Comparison of ENCODE assay signal across 8 mouse cellular contexts in the genomic region with DNA sequence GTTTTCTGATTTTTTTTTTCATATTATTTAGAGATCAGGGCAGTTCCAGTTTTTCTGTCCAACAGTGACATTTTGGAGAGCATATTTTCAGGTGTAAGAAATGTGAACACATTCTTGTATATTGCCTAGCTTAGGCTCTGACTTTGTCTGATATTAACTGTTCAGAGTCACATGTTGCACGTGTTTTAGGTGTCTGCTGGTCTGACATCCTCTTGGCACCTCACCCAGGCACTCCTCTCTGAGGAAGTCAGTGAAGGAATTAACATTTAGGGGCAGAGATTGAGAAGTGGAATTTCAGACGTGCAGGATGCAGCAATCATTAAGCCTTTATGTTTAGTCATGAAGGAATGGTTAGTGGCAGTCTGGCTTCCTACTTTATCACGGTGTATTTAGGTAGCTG. TPM values are rescaled to one million over a fixed set of nuclear protein-coding genes. Genes with fewer than 3 reads are reported as not detected.
A peak's percentile ranks its signal among the peaks of the same experiment; 100 is the strongest.
DNase-seq lines count a peak whose midpoint lies in the region; ATAC-seq and TF ChIP-seq lines count a peak whose summit lies in the region.

No protein-coding gene starts in this region.

- DNase-seq in heart, adult 2 months, result no peak
- DNase-seq in ES-E14 (ENCODE audit: low read depth, low spot score), result no peak
- DNase-seq in hindbrain, embryonic 11.5 days (ENCODE audit: low spot score), result no peak
- DNase-seq in natural killer cell, adult 2 months (ENCODE audit: low spot score in 2 of 2), result no peak
- no peak for DNase-seq in B cell, adult 2 months
- no peak for DNase-seq in adrenal gland, adult 18-20 months (ENCODE audit: low spot score in 2 of 2)

- no peak for TF ChIP-seq CTCF in heart, adult 2 months (IDR thresholded peaks at IDR 0.05)

- in situ Hi-C loops in ES-E14 (cut with MboI; ENCODE audit: low sequenced_read_pairs in 2 of 2, unreplicated experiment in 2 of 2), result no loop called here

- peaks cover 4% of the 10 kb centered on the region for H3K4me1 ChIP-seq in heart, embryonic 15.5 days (replicated peaks)
- H3K4me1 ChIP-seq in heart, adult 2 months (ENCODE audit: control insufficient read depth, insufficient read depth, low read length), result peaks cover 2% of the 10 kb centered on the region; the same call in 1 of the 2 replicates
- peaks cover 0 to 2% of the 10 kb centered on the region in 2 experiments; a peak in 1 of 4 replicates for H3K4me1 ChIP-seq in ES-E14 (ENCODE audit: control insufficient read depth in 2 of 2, insufficient read depth in 2 of 2, low read length in 2 of 2, poor library complexity in 1 of 2)
- H3K4me1 ChIP-seq in hindbrain, embryonic 11.5 days (replicated peaks; ENCODE audit: control insufficient read depth, insufficient read depth, low read length), result no peaks in the 10 kb centered on the region

- intact Hi-C loops in heart, adult 2 months (cut with DNase I), result loop anchor here (2.0 to 5.0 kb wide), 2 partner anchors 23 to 323 kb away; a partner anchor contains a TSS

- peak overlapping the region; percentile 96 for H3K4me3 ChIP-seq in heart, embryonic 15.5 days
- no peak overlapping the region for H3K4me3 ChIP-seq in heart, adult 2 months
- H3K4me3 ChIP-seq in ES-E14 (ENCODE audit: insufficient read depth in 1 of 2, low read depth in 1 of 2, low read length in 2 of 2, poor library complexity in 1 of 2, severe bottlenecking in 1 of 2), result peak overlapping the region; percentile 40 to 75; a peak in 3 of 4 replicates
- H3K4me3 ChIP-seq in hindbrain, embryonic 11.5 days (ENCODE audit: low read depth, low read length), result no peak overlapping the region
- H3K4me3 ChIP-seq in macrophage (ENCODE audit: inconsistent target), result peak overlapping the region; percentile 74

- no peak for TF ChIP-seq POLR2A in heart, adult 2 months (IDR thresholded peaks at IDR 0.05; ENCODE audit: insufficient read depth, low read depth, low read length)

- no peak for ATAC-seq in heart, embryonic 15.5 days (replicated peaks; ENCODE audit: insufficient number of reproducible peaks, insufficient read depth, low FRiP score, low read depth)
- no peak for ATAC-seq in hindbrain, embryonic 11.5 days (ENCODE audit: low FRiP score)

- H3K4me2 ChIP-seq in heart, embryonic 15.5 days, result peak overlapping the region; percentile 73
- peak overlapping the region; percentile 29; the same call in 1 of the 2 replicates for H3K4me2 ChIP-seq in hindbrain, embryonic 11.5 days (replicated peaks; ENCODE audit: low read depth, low read length)

- H3K36me3 ChIP-seq in heart, embryonic 15.5 days, result peaks cover 14% of the 10 kb centered on the region
- H3K36me3 ChIP-seq in heart, adult 2 months (ENCODE audit: control insufficient read depth, insufficient read depth, low read length), result peaks cover 3% of the 10 kb centered on the region; the same call in 1 of the 2 replicates
- H3K36me3 ChIP-seq in ES-E14 (ENCODE audit: control insufficient read depth, insufficient read depth, low read length, poor library complexity, severe bottlenecking) (peaks cover 8% of the 10 kb centered on the region), macrophage (ENCODE audit: inconsistent target) (peaks cover 16% of the 10 kb centered on the region)
- H3K36me3 ChIP-seq in hindbrain, embryonic 11.5 days (ENCODE audit: control insufficient read depth, insufficient read depth, low read length), result no peaks in the 10 kb centered on the region

- no peak overlapping the region for H3K9ac ChIP-seq in heart, embryonic 15.5 days
- no peak overlapping the region for H3K9ac ChIP-seq in heart, adult 2 months (ENCODE audit: low read depth, low read length)
- H3K9ac ChIP-seq in ES-E14 (ENCODE audit: insufficient read depth, low read depth, low read length, poor library complexity, severe bottlenecking), result no peak overlapping the region
- H3K9ac ChIP-seq in hindbrain, embryonic 11.5 days (ENCODE audit: low read depth, low read length), result no peak overlapping the region

- no peaks in the 10 kb centered on the region for H3K79me2 ChIP-seq in heart, adult 2 months (replicated peaks; ENCODE audit: control insufficient read depth, insufficient read depth, low read length)
- H3K79me2 ChIP-seq in macrophage (ENCODE audit: inconsistent target), result peaks cover 31% of the 10 kb centered on the region

- TF ChIP-seq EP300 in heart, adult 2 months (IDR thresholded peaks at IDR 0.05; ENCODE audit: insufficient read depth, low read depth, low read length), result no peak

- no peaks in the 10 kb centered on the region for H3K27me3 ChIP-seq in heart, embryonic 15.5 days
- H3K27me3 ChIP-seq in heart, adult 2 months (ENCODE audit: control insufficient read depth, insufficient read depth, low read length), result no peaks in the 10 kb centered on the region
- no peaks in the 10 kb centered on the region for H3K27me3 ChIP-seq in hindbrain, embryonic 11.5 days (ENCODE audit: control insufficient read depth, insufficient read depth, low read length)

- H3K9me3 ChIP-seq in heart, embryonic 15.5 days (replicated peaks), result no peaks in the 10 kb centered on the region
- no peaks in the 10 kb centered on the region for H3K9me3 ChIP-seq in ES-E14 (ENCODE audit: control insufficient read depth, insufficient read depth, low read depth, low read length)
- H3K9me3 ChIP-seq in hindbrain, embryonic 11.5 days (ENCODE audit: control insufficient read depth, low read length), result no peaks in the 10 kb centered on the region

- WGBS in heart, embryonic 15.5 days, result 41% methylated on average over 3 of the region's 3 CpGs
- WGBS in heart, adult 2 months, result 25% methylated on average over 3 of the region's 3 CpGs
- 77% methylated on average over 3 of the region's 3 CpGs for WGBS in hindbrain, embryonic 11.5 days
- WGBS in macrophage (ENCODE audit: missing documents), result 22% methylated on average over 3 of the region's 3 CpGs

- no peak overlapping the region for H3K27ac ChIP-seq in heart, embryonic 15.5 days
- H3K27ac ChIP-seq in heart, adult 2 months, result no peak overlapping the region
- no peak overlapping the region for H3K27ac ChIP-seq in ES-E14 (ENCODE audit: insufficient read depth, low read depth, low read length, poor library complexity, severe bottlenecking)
- H3K27ac ChIP-seq in hindbrain, embryonic 11.5 days (ENCODE audit: low read depth, low read length), result no peak overlapping the region
- no peak overlapping the region for H3K27ac ChIP-seq in macrophage

TF ChIP-seq in ES-E14, 5 proteins besides CTCF, POLR2A, EP300 and RAD21:
- TF ChIP-seq CHD2 (IDR thresholded peaks at IDR 0.05; ENCODE audit: low read depth, low read length) (no peak), HCFC1 (IDR thresholded peaks at IDR 0.05; ENCODE audit: borderline replicate concordance, insufficient read depth, low read length) (no peak), ZC3H11A (IDR thresholded peaks at IDR 0.05; ENCODE audit: borderline replicate concordance, low read depth, low read length) (no peak), ZNF384 (IDR thresholded peaks at IDR 0.05; ENCODE audit: low read depth, low read length) (no peak), MAFK (IDR thresholded peaks at IDR 0.05; ENCODE audit: insufficient read depth, low read depth, low read length) (no peak)

RNA-seq across cellular contexts. Expression of a gene that starts 22.8 kb away (rescaled TPM):
- 18.4 and 21.9 TPM in 2 replicates for polyA plus RNA-seq in heart, embryonic 15.5 days (2015; fragmentation: Nextera tagmentation; extraction: Ambion mirVana)
- 1 to 10 TPM; 6.0 to 6.5 TPM for total RNA-seq in heart, adult 2 months (2021)
- polyA plus RNA-seq in heart, adult 2 months (2012; rRNA removed), result 9.7 and 11.3 TPM in 2 replicates
- total RNA-seq in ES-E14 (2012; rRNA removed), result 39.1 and 55.8 TPM in 2 replicates
- 64.5 and 65.1 TPM in 2 replicates for polyA plus RNA-seq in hindbrain, embryonic 11.5 days (2014; fragmentation: Nextera tagmentation; extraction: Ambion mirVana)
- total RNA-seq in macrophage (2018; cell fraction: chromatin; rRNA removed), result 10 to 100 TPM in 5 of 26 experiments, 1 to 10 TPM in 21; 1.5 to 15.2 (median 7.4) TPM
- total RNA-seq in macrophage (2018; cell fraction: cytosol; rRNA removed), result 10 to 100 TPM in 8 of 26 experiments, 1 to 10 TPM in 18; 4.7 to 11.6 (median 9.1) TPM
- 10 to 100 TPM in 6 of 26 experiments, 1 to 10 TPM in 20; 2.4 to 17.2 (median 5.0) TPM for total RNA-seq in macrophage (2018; cell fraction: nucleus; rRNA removed)
- polyA plus RNA-seq in macrophage (2018), result 8.5 to 19.1 TPM (median 17.6 TPM) in 3 replicates
- total RNA-seq in adrenal gland, adult 18-20 months (2021), result 10 to 100 TPM; 16.5 to 27.4 TPM

RNA-seq across cellular contexts. Expression of a gene that starts 23.0 kb away (rescaled TPM):
- polyA plus RNA-seq in heart, embryonic 15.5 days (2015; fragmentation: Nextera tagmentation; extraction: Ambion mirVana), result 9.3 and 10.6 TPM in 2 replicates
- total RNA-seq in heart, adult 2 months (2021), result 1 to 10 TPM; 8.9 to 9.1 TPM
- polyA plus RNA-seq in heart, adult 2 months (2012; rRNA removed), result 5.4 and 8.8 TPM in 2 replicates
- total RNA-seq in ES-E14 (2012; rRNA removed), result 7.3 TPM in 2 replicates
- 19.8 and 20.2 TPM in 2 replicates for polyA plus RNA-seq in hindbrain, embryonic 11.5 days (2014; fragmentation: Nextera tagmentation; extraction: Ambion mirVana)
- total RNA-seq in macrophage (2018; cell fraction: chromatin; rRNA removed), result 10 to 100 TPM in 8 of 26 experiments, 1 to 10 TPM in 16, under 1 TPM in 2; 0.74 to 17.1 (median 5.6) TPM
- total RNA-seq in macrophage (2018; cell fraction: cytosol; rRNA removed), result 10 to 100 TPM in 3 of 26 experiments, 1 to 10 TPM in 23; 3.8 to 10.6 (median 7.9) TPM
- 10 to 100 TPM in 7 of 26 experiments, 1 to 10 TPM in 19; 1.4 to 19.3 (median 6.2) TPM for total RNA-seq in macrophage (2018; cell fraction: nucleus; rRNA removed)
- 5.4 to 13.4 TPM (median 5.9 TPM) in 3 replicates for polyA plus RNA-seq in macrophage (2018)
- 10 to 100 TPM; 10.9 to 20.3 TPM for total RNA-seq in adrenal gland, adult 18-20 months (2021)

RNA-seq across cellular contexts. Expression of a gene that starts 58.7 kb away (rescaled TPM):
- polyA plus RNA-seq in heart, embryonic 15.5 days (2015; fragmentation: Nextera tagmentation; extraction: Ambion mirVana), result 50.4 and 56.8 TPM in 2 replicates
- 10 to 100 TPM; 60.1 to 63.6 TPM for total RNA-seq in heart, adult 2 months (2021)
- 21.9 and 44.6 TPM in 2 replicates for polyA plus RNA-seq in heart, adult 2 months (2012; rRNA removed)
- total RNA-seq in ES-E14 (2012; rRNA removed), result 50.3 and 62.6 TPM in 2 replicates
- 70.3 and 71.2 TPM in 2 replicates for polyA plus RNA-seq in hindbrain, embryonic 11.5 days (2014; fragmentation: Nextera tagmentation; extraction: Ambion mirVana)
- 10 to 100 TPM in 2 of 26 experiments, 1 to 10 TPM in 24; 1.4 to 19.4 (median 6.1) TPM for total RNA-seq in macrophage (2018; cell fraction: chromatin; rRNA removed)
- 1 to 10 TPM; 1.9 to 4.8 (median 3.3) TPM for total RNA-seq in macrophage (2018; cell fraction: cytosol; rRNA removed)
- 1 to 10 TPM; 1.2 to 6.0 (median 3.8) TPM for total RNA-seq in macrophage (2018; cell fraction: nucleus; rRNA removed)
- 0.88 to 4.5 TPM (median 3.2 TPM) in 3 replicates for polyA plus RNA-seq in macrophage (2018)
- total RNA-seq in adrenal gland, adult 18-20 months (2021), result 100 to 1,000 TPM; 116 to 178 TPM

Comparison
In these comparisons a context has a peak if more than half of its experiments do, and no peak if none do; other contexts are left out.
1. H3K4me3 ChIP-seq: peak in heart, embryonic 15.5 days (single experiment), ES-E14 (2 of 2) and macrophage (single experiment); none in heart, adult 2 months (single experiment) and hindbrain, embryonic 11.5 days (single experiment).